Mouse (Mus musculus) lung, postnatal 14 days (tissue): ENCODE data around the gene Pigl.

Source experiments
- DNase-seq: peaks from one replicate; pipeline ENCODE4 v3.0.0; 2021

Gene Pigl

DNA sequence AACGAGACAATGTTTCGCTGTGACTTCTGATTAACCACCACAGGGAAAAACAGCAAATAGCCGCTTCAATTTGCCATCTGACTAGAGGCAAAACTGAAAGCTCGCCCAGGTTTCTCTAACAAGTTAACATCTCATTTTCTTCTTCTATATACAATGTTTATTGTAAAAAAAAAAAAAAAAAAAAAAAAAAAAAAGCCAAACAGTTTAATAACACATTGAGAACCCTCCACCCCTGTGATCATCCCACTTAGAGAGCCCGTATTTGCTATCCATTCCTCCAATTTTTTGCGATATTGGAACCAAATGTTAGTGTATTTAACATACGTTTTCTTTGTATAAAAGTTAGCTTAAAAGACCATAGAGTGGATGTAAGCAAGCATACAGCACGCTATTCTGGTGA is 78.8 kb downstream of the Pigl start:
- no peak for DNase-seq

- DNase-seq = no peak
These were observed 79.3 kb downstream of the Pigl start for GRCm38 (mm10) chr11:62537590-62537989.

- DNase-seq = peak; percentile 54
These were observed 80.2 kb downstream of the Pigl start for GRCm38 (mm10) chr11:62538321-62539088.

DNA sequence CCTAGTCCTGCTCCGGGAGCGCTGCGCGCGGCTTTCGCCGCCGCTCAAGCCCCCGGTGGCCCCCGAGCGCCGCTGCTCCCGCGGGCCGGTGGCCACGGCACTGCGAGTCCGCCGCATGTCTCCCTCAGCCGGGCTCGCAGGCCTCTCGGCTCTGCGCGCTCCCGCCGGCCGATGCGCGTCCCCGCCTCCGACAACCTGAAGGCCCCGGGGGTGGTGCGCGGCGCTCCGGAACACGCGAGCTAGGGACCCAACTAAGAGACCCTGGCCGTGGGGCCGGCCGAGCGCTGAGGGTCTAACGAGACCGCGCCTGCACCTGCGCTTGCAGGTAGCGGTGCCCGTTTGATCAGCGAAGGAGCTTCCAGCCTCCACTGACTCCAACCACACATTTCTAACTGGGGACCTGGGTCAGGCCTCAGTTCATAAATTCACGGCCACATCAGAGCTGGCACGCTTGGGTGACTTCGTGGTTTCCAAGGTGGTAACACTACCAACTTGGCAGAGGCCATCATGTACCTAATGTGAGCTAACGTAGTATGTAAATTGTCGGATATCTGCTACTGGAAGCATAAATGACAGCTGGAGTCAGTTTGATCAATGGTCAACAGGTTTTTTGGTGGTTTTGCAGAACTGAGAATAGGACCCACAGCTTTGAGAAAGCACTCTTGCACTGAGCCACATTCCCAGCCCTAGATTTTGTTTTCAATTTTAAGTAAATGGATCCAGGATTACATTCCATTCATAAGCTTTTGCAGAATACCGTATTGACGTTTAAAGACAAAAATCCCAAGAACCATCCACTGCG is 81.0 kb downstream of the Pigl start, which contains the start of gene Cenpv:
Gene Cenpv, minus strand, starts transcription at position 173 of the 802 bp plus-strand sequence.
- peak; percentile 74 for DNase-seq

GRCm38 (mm10) chr11:62540167-62540566 is 81.9 kb downstream of the Pigl start:
- DNase-seq = no peak

DNA sequence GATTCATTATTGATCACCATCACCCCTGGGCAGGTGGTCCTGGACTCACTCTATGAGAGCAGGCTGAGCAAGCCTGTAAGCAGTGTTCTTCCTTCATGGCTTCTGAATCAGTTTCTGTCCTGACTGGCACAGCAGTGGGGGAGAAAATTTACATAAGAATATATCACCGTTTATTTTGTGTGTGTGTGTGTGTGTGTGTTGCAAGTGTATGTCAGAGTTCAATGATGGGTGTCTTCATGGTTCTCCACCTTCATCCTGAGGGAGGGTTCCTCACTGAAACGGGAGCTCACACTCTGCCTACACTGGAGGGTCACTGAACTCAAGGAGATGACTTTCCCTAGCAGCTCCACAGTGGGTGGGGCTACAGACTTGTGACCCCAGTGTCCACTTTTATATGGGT is 82.7 kb downstream of the Pigl start:
- DNase-seq = no peak

DNA sequence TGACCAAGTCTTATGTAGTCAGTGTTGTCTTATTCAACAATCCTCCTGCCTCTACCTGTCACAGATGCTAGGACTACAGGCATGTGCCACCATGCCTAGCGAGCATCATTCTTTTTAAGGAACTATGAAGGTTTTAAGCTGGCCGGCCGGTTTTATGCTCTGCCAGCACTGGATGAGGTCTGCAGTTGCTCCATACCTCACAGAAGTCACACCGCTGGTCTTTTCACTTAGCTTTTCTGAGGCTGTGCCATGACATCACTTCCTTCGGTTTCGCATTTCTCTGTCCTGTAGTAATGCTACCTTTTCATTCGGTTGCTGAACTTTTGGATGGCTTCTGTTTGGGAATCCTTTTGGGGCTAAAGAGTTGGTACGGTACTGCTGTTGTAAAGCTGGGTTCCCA is 83.3 kb downstream of the Pigl start:
- no peak for DNase-seq

GRCm38 (mm10) chr11:62543991-62544390 is 85.7 kb downstream of the Pigl start:
- no peak for DNase-seq

DNA sequence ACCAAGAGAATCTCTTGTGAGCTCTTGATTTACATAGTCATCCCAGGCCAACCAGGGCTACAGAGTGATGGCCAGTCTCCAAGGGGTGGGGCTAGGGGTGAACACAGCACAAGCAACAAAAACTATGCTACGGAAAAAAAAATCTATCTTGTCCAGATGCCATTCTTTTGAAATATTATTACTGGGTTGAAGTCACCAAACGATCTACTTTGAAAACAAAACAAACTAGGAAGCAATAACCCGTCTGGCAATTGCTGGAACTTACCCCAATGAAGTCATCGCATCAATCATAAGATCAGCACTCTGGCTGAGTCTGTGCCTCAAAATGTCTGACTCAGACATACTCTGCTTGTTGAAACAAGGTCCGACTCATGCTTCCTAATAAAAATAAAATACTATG is 91.5 kb downstream of the Pigl start:
- DNase-seq = peak; percentile 75

DNA sequence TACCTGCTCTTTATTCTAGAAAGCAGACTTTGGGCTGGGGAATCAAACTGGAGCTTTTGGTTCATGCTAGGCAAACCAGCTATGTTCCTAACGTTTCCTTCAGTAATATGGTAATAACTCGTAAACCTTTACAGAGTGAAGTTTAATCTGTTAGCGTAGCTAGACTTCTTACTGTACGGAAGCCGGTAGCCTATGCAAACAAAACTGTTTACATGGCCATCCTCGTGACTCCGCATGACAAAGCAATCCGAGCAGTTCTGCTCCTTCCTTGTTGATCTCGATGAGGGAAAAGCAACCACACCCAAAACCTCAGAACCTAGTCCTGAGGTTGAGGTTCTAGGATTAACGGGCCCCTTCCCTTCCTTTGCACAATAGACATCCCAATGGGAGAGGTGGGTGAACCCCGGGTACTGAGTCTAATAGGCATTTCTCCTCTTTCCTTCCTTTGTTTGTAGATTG is 92.0 kb downstream of the Pigl start:
- peak; percentile 74 for DNase-seq

DNA sequence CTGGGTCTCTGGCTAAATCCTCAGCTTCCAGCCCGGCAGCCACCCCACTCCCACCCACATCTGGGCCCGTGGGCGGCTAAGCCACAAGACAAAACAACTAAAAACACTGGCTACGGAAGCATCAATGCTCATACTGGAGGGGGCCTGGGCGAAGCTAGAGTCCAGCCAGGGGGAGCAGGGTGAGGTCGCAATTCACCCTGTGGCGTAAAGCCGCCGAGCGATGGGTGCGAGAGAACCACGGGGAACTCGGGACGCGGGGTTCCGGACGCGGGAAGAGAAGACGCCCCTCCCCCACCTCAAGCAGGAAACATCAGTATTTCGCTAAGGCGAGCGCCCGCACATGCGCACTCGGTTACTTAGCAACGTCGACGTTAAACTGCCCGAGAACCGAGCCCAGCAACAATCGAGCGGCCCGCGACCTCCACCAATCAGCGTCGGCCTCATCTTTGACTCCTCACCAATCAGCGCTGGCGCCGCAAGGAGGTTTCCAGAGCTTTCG is 92.5 kb downstream of the Pigl start, which contains the start of gene Ubb:
Gene Ubb, plus strand, starts transcription at position 445 of the 499 bp plus-strand sequence.
- peak; percentile 100 for DNase-seq

DNA sequence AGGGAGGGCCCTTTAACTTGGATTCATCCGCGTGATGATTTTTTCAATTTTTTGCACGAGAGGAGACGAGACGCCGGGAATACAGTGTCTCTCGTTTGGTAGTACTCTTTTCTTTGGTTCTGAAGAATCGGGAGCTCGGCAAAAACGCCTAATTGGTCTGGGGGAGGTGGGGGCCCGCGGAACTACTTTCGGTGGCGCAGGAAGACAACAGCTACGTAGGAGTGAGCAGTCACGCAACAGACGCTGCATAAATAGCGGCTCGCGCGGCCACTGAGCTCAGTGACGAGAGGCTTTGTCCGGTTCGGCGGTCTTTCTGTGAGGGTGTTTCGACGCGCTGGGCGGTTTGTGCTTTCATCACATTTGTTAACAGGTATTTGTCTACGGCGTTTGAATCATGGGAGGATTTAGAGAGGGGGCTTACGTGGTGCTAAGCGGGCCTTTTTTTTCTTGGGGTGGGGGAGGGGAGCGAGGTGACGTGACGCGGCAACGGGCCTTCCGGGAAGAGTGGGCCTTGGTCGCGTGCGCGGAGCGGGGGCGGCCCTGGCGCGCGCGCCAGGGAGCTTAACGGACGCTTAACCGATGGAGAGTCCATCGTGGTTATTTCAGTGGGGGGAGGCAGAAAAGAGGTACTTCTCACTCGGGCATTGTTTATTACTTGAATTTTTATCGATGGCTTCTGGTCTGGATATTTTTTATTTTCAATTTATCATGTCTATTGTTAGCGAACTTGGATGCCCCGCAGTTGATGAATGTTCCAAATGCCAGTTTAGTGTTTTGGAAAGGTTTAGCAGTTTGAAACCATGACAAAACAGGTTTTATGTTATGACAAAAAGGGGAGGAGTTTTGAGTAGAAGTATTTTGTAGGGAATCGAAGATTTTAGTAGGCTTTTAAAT is 93.2 kb downstream of the Pigl start:
- peak; percentile 95 for DNase-seq

- no peak for DNase-seq
These were observed 94.9 kb downstream of the Pigl start for GRCm38 (mm10) chr11:62553186-62553585.

- no peak for DNase-seq
These were observed 95.4 kb downstream of the Pigl start for GRCm38 (mm10) chr11:62553633-62554032.

DNA sequence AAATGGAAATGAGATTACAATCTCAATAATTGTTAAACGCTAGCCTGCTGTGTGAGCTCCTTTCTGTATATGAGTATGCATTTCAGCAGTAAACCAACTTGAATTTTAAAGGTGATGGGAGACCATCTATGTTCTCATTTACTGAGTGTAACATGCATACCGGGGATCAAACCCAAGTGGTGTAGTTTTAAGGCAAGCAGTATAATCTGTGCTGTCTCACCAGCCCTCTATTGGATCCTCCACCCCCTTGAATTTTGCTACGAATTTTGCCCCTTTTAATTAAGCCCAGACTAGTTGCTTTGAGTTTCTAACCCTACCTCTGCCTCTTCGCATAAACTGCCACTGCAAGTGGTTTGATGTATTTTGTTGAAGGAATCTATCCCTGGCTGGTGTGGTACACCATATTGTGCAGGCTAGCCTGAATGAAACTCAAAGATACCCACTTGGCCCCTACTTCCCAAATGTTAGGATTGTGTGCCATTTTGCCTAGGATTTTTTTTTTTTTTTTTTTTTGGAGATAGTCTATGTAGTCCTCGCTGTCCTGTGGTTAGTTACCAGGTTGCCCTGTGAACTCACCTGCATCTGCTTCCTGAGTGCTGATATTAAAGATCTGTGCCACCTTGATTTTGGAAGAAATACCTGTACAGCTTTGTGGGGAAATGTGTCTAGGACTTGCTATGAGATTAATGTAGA is 96.0 kb downstream of the Pigl start:
- DNase-seq = no peak

- DNase-seq = no peak
These were observed 96.8 kb downstream of the Pigl start for GRCm38 (mm10) chr11:62554934-62555517.

DNA sequence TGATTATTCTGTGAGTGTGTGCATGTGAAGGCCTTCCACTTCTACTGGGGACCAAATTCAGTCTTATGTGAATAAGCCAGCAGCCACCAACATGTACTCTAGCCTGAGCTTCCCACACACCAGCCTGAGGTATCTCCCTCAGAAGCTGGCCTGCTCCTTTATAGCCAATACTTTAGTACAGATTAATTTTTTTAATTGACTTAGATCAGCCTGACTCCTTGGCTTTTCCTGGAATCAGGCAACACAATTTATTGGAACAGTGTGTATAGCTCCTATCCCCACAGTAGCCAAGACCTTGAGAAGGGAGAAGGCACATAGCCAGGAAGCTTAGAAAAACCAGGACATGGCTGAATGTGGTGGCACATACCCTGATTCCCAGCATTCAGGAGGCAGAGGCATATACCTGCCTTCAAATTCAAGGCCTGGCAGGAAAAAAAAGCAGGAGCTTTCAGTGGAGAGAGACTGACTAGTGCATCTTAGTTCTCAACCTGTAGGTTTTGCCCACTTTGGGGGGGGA is 97.7 kb downstream of the Pigl start:
- DNase-seq = no peak

GRCm38 (mm10) chr11:62557205-62557604 is 98.9 kb downstream of the Pigl start:
- no peak for DNase-seq

DNA sequence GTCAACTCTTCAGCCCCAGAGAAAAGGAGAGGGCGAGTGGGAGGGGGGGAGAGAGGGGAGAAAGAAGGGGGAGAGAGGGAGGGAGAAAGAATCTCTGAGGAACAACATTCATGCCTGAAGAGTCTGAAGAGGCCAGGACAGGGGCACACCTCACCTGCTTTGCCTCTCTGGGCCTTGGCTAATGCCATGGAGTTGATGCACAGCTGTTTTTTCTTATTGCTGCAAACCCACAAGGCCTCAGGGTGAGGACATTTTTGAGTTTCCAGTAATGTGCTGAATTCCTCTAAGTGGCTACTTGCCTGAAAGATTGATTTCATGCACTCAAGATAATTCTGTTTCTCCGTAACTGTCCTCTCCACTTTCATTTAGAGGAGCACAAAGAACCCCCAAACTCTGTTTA is 99.9 kb downstream of the Pigl start:
- DNase-seq = no peak

GRCm38 (mm10) chr11:62558961-62559646 is 100.8 kb downstream of the Pigl start:
- DNase-seq = peak; percentile 31
